Mouse (Mus musculus) heart, postnatal 0 days (tissue): Measurements from ENCODE around the gene Vmn1r39. TPM values are rescaled to one million over a fixed set of nuclear protein-coding genes. Genes with fewer than 3 reads are reported as not detected.
"Not testable (repeated sequence)": the region's sequence is repeated elsewhere in the genome, so short reads cannot be mapped to it uniquely, and the experiment has no call there.

Experiments
- ATAC-seq: fragments of 200-750 bp; cut with Nextera tagmentation; 2 replicates; pipeline ENCODE4 v1.8.0; 2017; ENCODE audit warnings: low read depth, moderate number of reproducible peaks, moderate library complexity; ENCODE audit not compliant: insufficient read depth
- DNase-seq: peaks from one replicate; pipeline ENCODE4 v3.0.0-alpha.2; 2016; ENCODE audit warnings: low spot score
- H3K27ac ChIP-seq: fragments of 300-500 bp; sonication (generic); 2 replicates; pipeline ENCODE4 v1.5.1; 2014; ENCODE audit warnings: low read depth, mild to moderate bottlenecking
- H3K27me3 ChIP-seq: fragments of 300-500 bp; sonication (generic); 2 replicates; pipeline ENCODE4 v1.6.1; 2014; ENCODE audit warnings: low read length, mixed read lengths; ENCODE audit not compliant: control insufficient read depth, insufficient read depth
- H3K36me3 ChIP-seq: fragments of 300-500 bp; sonication (generic); replicated peaks from 2 replicates; pipeline ENCODE4 v1.6.1; 2014; ENCODE audit warnings: low read length, mixed read lengths; ENCODE audit not compliant: control insufficient read depth, insufficient read depth
- H3K4me1 ChIP-seq: fragments of 300-500 bp; sonication (generic); 2 replicates; pipeline ENCODE4 v1.6.1; 2014; ENCODE audit warnings: antibody characterized with exemption; ENCODE audit not compliant: control insufficient read depth, insufficient read depth
- H3K4me2 ChIP-seq: fragments of 300-500 bp; sonication (generic); 2 replicates; pipeline ENCODE4 v1.6.1; 2014; ENCODE audit warnings: low read depth, mild to moderate bottlenecking, low read length, moderate library complexity
- H3K4me3 ChIP-seq: fragments of 300-500 bp; sonication (generic); 2 replicates; pipeline ENCODE4 v1.5.1; 2014; ENCODE audit warnings: low read depth, low read length
- H3K9ac ChIP-seq: fragments of 300-500 bp; sonication (generic); replicated peaks from 2 replicates; pipeline ENCODE4 v1.6.1; 2014; ENCODE audit warnings: low read depth, low read length, mixed read lengths
- H3K9me3 ChIP-seq: fragments of 300-500 bp; sonication (generic); replicated peaks from 2 replicates; pipeline ENCODE4 v1.6.1; 2016; ENCODE audit warnings: low read length; ENCODE audit not compliant: control insufficient read depth
- CTCF ChIP-seq: IDR thresholded peaks from 2 replicates; pipeline ENCODE4 v1.5.1; 2016; ENCODE audit warnings: antibody characterized with exemption, control low read depth, low read depth
- EP300 ChIP-seq: IDR thresholded peaks from 2 replicates; pipeline ENCODE4 v1.6.1; 2016; ENCODE audit warnings: antibody characterized with exemption, low read depth
- WGBS: fragments of 180-500 bp; shearing (Covaris S2); extraction: QIAGEN DNeasy Blood & Tissue Kit; methylation state at CpG from one replicate; pipeline ENCODE4 v1.1.7; 2014; 5-methylcytosine and 5-hydroxymethylcytosine counted together
- polyA plus RNA-seq: library from polyadenylated mRNA; unstranded; fragments of >200 nt; fragmentation: Nextera tagmentation; extraction: Ambion mirVana; gene quantifications from 2 replicates; pipeline ENCODE4 v1.2.1, GENCODE M21; 2015
- total RNA-seq: library from RNA; depleted of rRNA; stranded (reverse); fragments of >200 nt; gene quantifications from 2 replicates; pipeline ENCODE4 v1.2.3, GENCODE M21; 2014; ENCODE audit warnings: low replicate concordance; rRNA removed

Gene Vmn1r39
- total RNA-seq (not detected in 2 replicates), polyA plus RNA-seq (not detected in 2 replicates)

GRCm38 (mm10) chr6:66810509-66810908 lies at the start of gene Vmn1r39:
Gene Vmn1r39, minus strand, starts transcription at chr6:66810609.
- Histone ChIP-seq H3K4me3 (no peak within 1 kb of the TSS), H3K4me2 (no peak within 1 kb of the TSS), H3K27me3 (no peaks in the 10 kb centered on the region), H3K27ac (no peak within 1 kb of the TSS), H3K9ac (no peak within 1 kb of the TSS), H3K4me1 (no peaks in the 10 kb centered on the region), H3K36me3 (no peaks in the 10 kb centered on the region), H3K9me3 (no peaks in the 10 kb centered on the region; the same call in 1 of the 2 replicates)
- WGBS: 77% methylated on average over 2 of the region's 2 CpGs
- TF ChIP-seq EP300 (no peak), CTCF (no peak)
- DNase-seq (no peak), ATAC-seq (no peak)

- no peak overlapping the region for H3K4me2 ChIP-seq
- DNase-seq (no peak), ATAC-seq (no peak)
- no peak overlapping the region for H3K27ac ChIP-seq
- no peak overlapping the region for H3K4me3 ChIP-seq
- H3K36me3 ChIP-seq: no peaks in the 10 kb centered on the region
- TF ChIP-seq CTCF (no peak), EP300 (no peak)
- H3K27me3 ChIP-seq: no peaks in the 10 kb centered on the region
- H3K9ac ChIP-seq: no peak overlapping the region
- no peaks in the 10 kb centered on the region for H3K4me1 ChIP-seq
- H3K9me3 ChIP-seq: no peaks in the 10 kb centered on the region
Observed at GRCm38 (mm10) chr6:66859391-66859790, 49.0 kb upstream of the Vmn1r39 start.

GRCm38 (mm10) chr6:66858356-66858755 lies 47.9 kb upstream of the Vmn1r39 start:
- TF ChIP-seq CTCF (no peak), EP300 (no peak)
- Histone ChIP-seq H3K27ac (no peak overlapping the region), H3K4me2 (no peak overlapping the region), H3K4me1 (no peaks in the 10 kb centered on the region), H3K36me3 (no peaks in the 10 kb centered on the region), H3K4me3 (no peak overlapping the region), H3K9me3 (no peaks in the 10 kb centered on the region), H3K9ac (no peak overlapping the region), H3K27me3 (no peaks in the 10 kb centered on the region)
- no peak for ATAC-seq
- DNase-seq: no peak
- 81% methylated on average over 1 of the region's 1 CpGs for WGBS

GRCm38 (mm10) chr6:66856236-66856635 lies 45.8 kb upstream of the Vmn1r39 start:
- ATAC-seq: no peak

GRCm38 (mm10) chr6:66848936-66849335 lies 38.5 kb upstream of the Vmn1r39 start:
- Histone ChIP-seq H3K4me1 (no peaks in the 10 kb centered on the region), H3K4me2 (no peak overlapping the region), H3K27ac (no peak overlapping the region), H3K4me3 (no peak overlapping the region), H3K9ac (no peak overlapping the region), H3K36me3 (no peaks in the 10 kb centered on the region), H3K27me3 (no peaks in the 10 kb centered on the region), H3K9me3 (no peaks in the 10 kb centered on the region)
- ATAC-seq (no peak), DNase-seq (no peak)
- 16% methylated on average over 4 of the region's 4 CpGs for WGBS
- TF ChIP-seq EP300: no peak
- TF ChIP-seq CTCF: no peak

More at GRCm38 (mm10) chr6:66856236-66856635, 45.8 kb upstream of the Vmn1r39 start:
- no peak overlapping the region for H3K9ac ChIP-seq
- no peak overlapping the region for H3K4me3 ChIP-seq
- no peaks in the 10 kb centered on the region for H3K27me3 ChIP-seq
- H3K4me2 ChIP-seq: no peak overlapping the region
- no peaks in the 10 kb centered on the region for H3K36me3 ChIP-seq
- TF ChIP-seq EP300 (no peak), CTCF (no peak)
- H3K27ac ChIP-seq: no peak overlapping the region
- DNase-seq: no peak
- H3K4me1 ChIP-seq: no peaks in the 10 kb centered on the region
- no peaks in the 10 kb centered on the region for H3K9me3 ChIP-seq

GRCm38 (mm10) chr6:66840631-66841030 lies 30.2 kb upstream of the Vmn1r39 start:
- H3K4me1 ChIP-seq, H3K36me3 ChIP-seq, H3K27me3 ChIP-seq, H3K27ac ChIP-seq, H3K4me3 ChIP-seq, H3K4me2 ChIP-seq, H3K9me3 ChIP-seq, ATAC-seq, H3K9ac ChIP-seq: not testable (repeated sequence)
- peak; percentile 53 for TF ChIP-seq CTCF
- WGBS: 4% methylated on average over 1 of the region's 1 CpGs
- DNase-seq: peak; percentile 35
